Mouse (Mus musculus) ovary, adult 18-20 months (tissue): ENCODE data around the gene Itsn1.

Experiments
- DNase-seq: peaks from one replicate; pipeline ENCODE4 v3.0.0; 2022; ENCODE audit warnings: low spot score, mixed read lengths

The Itsn1 gene

GRCm38 (mm10) chr16:91873695-91874094 is 144.6 kb downstream of the Itsn1 start:
- no peak for DNase-seq

- no peak for DNase-seq
Observed at GRCm38 (mm10) chr16:91875567-91876344, 146.7 kb downstream of the Itsn1 start.

- no peak for DNase-seq
Observed at GRCm38 (mm10) chr16:91876457-91876856, 147.4 kb downstream of the Itsn1 start.

GRCm38 (mm10) chr16:91879101-91879500 is 150.0 kb downstream of the Itsn1 start:
- DNase-seq: no peak

GRCm38 (mm10) chr16:91880869-91881767 is 152.0 kb downstream of the Itsn1 start:
- DNase-seq: no peak

- DNase-seq: no peak
Observed at GRCm38 (mm10) chr16:91882168-91882859, 153.2 kb downstream of the Itsn1 start.

- no peak for DNase-seq
Observed at GRCm38 (mm10) chr16:91883636-91884035, 154.6 kb downstream of the Itsn1 start.

GRCm38 (mm10) chr16:91884196-91884595 is 155.1 kb downstream of the Itsn1 start:
- DNase-seq: no peak

- DNase-seq: no peak
Observed at GRCm38 (mm10) chr16:91885389-91886122, 156.5 kb downstream of the Itsn1 start.

GRCm38 (mm10) chr16:91888368-91888767 is 159.3 kb downstream of the Itsn1 start:
- DNase-seq: no peak

- DNase-seq: no peak
Observed at GRCm38 (mm10) chr16:91889831-91890230, 160.8 kb downstream of the Itsn1 start.

- DNase-seq: no peak
Observed at GRCm38 (mm10) chr16:91891218-91891617, 162.1 kb downstream of the Itsn1 start.

GRCm38 (mm10) chr16:91896426-91896830 is 167.3 kb downstream of the Itsn1 start:
- no peak for DNase-seq

- no peak for DNase-seq
Observed at GRCm38 (mm10) chr16:91898850-91899848, 170.1 kb downstream of the Itsn1 start.

GRCm38 (mm10) chr16:91900274-91900673 is 171.2 kb downstream of the Itsn1 start:
- no peak for DNase-seq

GRCm38 (mm10) chr16:91903801-91904506 is 174.9 kb downstream of the Itsn1 start:
- DNase-seq: no peak

- DNase-seq: no peak
Observed at GRCm38 (mm10) chr16:91905127-91905860, 176.2 kb downstream of the Itsn1 start.

- no peak for DNase-seq
Observed at GRCm38 (mm10) chr16:91905987-91906386, 176.9 kb downstream of the Itsn1 start.

GRCm38 (mm10) chr16:91906672-91907071 is 177.6 kb downstream of the Itsn1 start:
- no peak for DNase-seq
